Mouse (Mus musculus) urinary bladder, postnatal 0 days (tissue): ENCODE data around the gene Tomm5. TPM values are rescaled to one million over a fixed set of nuclear protein-coding genes. Genes with fewer than 3 reads are reported as not detected.

Experiments
- polyA plus RNA-seq: library from polyadenylated mRNA; unstranded; fragments of >200 nt; fragmentation: Nextera tagmentation; extraction: Ambion mirVana; gene quantifications from 2 replicates; pipeline ENCODE4 v1.2.1, GENCODE M21; 2015

Gene Tomm5
- polyA plus RNA-seq, result 219 and 220 TPM in 2 replicates

DNA sequence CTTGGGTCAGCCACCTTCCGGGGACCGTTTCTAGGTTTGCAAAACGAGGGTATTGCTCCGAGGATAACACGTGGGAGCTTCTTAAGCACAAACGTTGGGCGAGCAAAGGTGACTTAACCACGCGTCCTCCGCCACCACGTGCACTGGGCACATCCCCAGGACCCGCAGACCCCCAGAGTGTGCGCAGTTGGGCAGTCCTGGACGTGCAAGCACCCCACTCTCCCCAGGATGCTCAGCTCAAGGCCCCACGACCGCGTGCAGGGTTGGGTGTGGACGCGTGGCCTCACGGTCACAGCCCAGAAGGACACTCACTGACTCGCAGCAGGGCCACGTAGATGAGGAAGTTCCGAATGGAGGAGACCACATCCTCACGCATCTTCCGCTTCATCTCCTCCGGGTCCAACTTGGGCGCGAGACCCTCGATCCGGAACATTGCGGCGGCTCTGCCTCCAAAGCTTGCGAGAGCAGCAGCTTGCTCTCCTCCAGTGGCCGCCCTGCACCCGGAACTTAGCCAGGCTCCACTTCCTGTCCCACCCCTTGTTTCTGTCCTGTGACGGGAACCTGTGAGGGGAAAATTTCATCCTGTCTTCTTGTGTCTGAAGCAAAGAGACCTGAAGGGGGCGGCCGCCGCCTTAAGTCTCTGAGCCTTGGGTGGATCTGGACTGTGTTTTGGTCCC lies at the start of gene Tomm5:
Gene Tomm5, minus strand, starts transcription at position 514 of the 677 bp plus-strand sequence.

GRCm38 (mm10) chr4:45084021-45084894 lies 23.7 kb downstream of the Tomm5 start, which contains the start of gene Fbxo10:
Gene Fbxo10, minus strand, starts transcription at chr4:45084604.

Other genes starting within 250 kb of the Tomm5 start
- gene Grhpr, start 126.7 kb downstream of the Tomm5 start, polyA plus RNA-seq, result 40.0 and 44.5 TPM in 2 replicates
- 6.9 and 7.5 TPM in 2 replicates for gene Zbtb5, start 95.7 kb downstream of the Tomm5 start, polyA plus RNA-seq
- 22.7 and 23.0 TPM in 2 replicates for gene Polr1e, start 89.5 kb downstream of the Tomm5 start, polyA plus RNA-seq
- 5.9 and 6.1 TPM in 2 replicates for gene Fbxo10, start 23.5 kb downstream of the Tomm5 start, polyA plus RNA-seq
- 0.04 TPM in 1 of 2 replicates, not detected in the other for gene Frmpd1, start 76.8 kb upstream of the Tomm5 start, polyA plus RNA-seq
- gene Trmt10b, start 189.0 kb upstream of the Tomm5 start, polyA plus RNA-seq, result 10.0 and 11.7 TPM in 2 replicates
- 9.9 and 11.1 TPM in 2 replicates for gene Dcaf10, start 234.0 kb upstream of the Tomm5 start, polyA plus RNA-seq
- gene Exosc3, start 234.6 kb upstream of the Tomm5 start, polyA plus RNA-seq, result 34.2 and 40.4 TPM in 2 replicates